Mouse (Mus musculus): ENCODE measurements around the gene Celf1. TPM values are rescaled to one million over a fixed set of nuclear protein-coding genes. Genes with fewer than 3 reads are reported as not detected.
"Not testable (repeated sequence)": the region's sequence is repeated elsewhere in the genome, so short reads cannot be mapped to it uniquely, and the experiment has no call there.

Celf1 gene
- total and polyA plus RNA-seq, 2 experiments from 2014 or later, result 69.5 to 82.5 TPM

GRCm38 (mm10) chr2:91018061-91018788 is 78.0 kb downstream of the Celf1 start:
- Histone ChIP-seq H3K27ac (ENCODE audit: low read depth, low read length) (no peak overlapping the region; the same call in 1 of the 2 replicates), H3K4me3 (ENCODE audit: low read depth, low read length) (no peak overlapping the region), H3K9ac (replicated peaks; ENCODE audit: low read length, poor library complexity, severe bottlenecking) (no peak overlapping the region), H3K4me2 (ENCODE audit: low read depth, low read length, poor library complexity, severe bottlenecking) (no peak overlapping the region), H3K27me3 (ENCODE audit: insufficient read depth, low read length) (no peaks in the 10 kb centered on the region), H3K36me3 (ENCODE audit: insufficient read depth, low read length) (peaks cover 36% of the 10 kb centered on the region), H3K9me3 (ENCODE audit: low read length) (no peaks in the 10 kb centered on the region), H3K4me1 (ENCODE audit: insufficient read depth, low read length) (no peaks in the 10 kb centered on the region)
- peak; percentile 34; the same call in 1 of the 2 replicates for TF ChIP-seq CTCF (IDR thresholded peaks at IDR 0.05)
- DNase-seq (ENCODE audit: low spot score) (peak; percentile 32), ATAC-seq (ENCODE audit: low FRiP score) (no peak)
- 85% methylated on average over 8 of the region's 8 CpGs for WGBS

DNA sequence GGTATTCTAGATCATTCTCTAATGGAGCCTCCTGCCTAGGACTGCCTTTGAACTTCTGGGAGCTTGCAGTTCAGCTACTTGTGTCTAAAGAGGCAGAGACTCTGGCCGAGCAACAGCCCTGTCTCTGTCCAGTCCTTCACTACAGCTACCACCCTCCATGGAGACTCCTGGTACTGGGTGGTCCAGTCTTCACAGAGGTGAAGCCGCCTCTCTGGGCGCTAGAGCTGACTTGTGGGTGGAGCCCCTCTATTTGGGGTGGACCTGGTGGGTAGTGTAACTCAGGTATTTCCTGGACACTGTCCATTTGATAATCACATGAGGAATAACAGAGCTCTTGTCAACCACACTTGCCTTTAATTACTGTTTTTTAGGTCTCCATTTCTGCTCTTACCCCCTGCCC is 79.7 kb downstream of the Celf1 start:
- no peak for ATAC-seq (ENCODE audit: low FRiP score)
- no peak for DNase-seq (ENCODE audit: low spot score)
- Histone ChIP-seq H3K4me3 (ENCODE audit: low read depth, low read length) (no peak overlapping the region), H3K36me3 (ENCODE audit: insufficient read depth, low read length) (peaks cover 20% of the 10 kb centered on the region), H3K4me2 (ENCODE audit: low read depth, low read length, poor library complexity, severe bottlenecking) (no peak overlapping the region), H3K9me3 (ENCODE audit: low read length) (no peaks in the 10 kb centered on the region), H3K27ac (ENCODE audit: low read depth, low read length) (no peak overlapping the region), H3K4me1 (ENCODE audit: insufficient read depth, low read length) (no peaks in the 10 kb centered on the region), H3K27me3 (ENCODE audit: insufficient read depth, low read length) (no peaks in the 10 kb centered on the region), H3K9ac (replicated peaks; ENCODE audit: low read length, poor library complexity, severe bottlenecking) (no peak overlapping the region)
- 91% methylated on average over 3 of the region's 3 CpGs for WGBS
- no peak for TF ChIP-seq CTCF (IDR thresholded peaks at IDR 0.05)

DNA sequence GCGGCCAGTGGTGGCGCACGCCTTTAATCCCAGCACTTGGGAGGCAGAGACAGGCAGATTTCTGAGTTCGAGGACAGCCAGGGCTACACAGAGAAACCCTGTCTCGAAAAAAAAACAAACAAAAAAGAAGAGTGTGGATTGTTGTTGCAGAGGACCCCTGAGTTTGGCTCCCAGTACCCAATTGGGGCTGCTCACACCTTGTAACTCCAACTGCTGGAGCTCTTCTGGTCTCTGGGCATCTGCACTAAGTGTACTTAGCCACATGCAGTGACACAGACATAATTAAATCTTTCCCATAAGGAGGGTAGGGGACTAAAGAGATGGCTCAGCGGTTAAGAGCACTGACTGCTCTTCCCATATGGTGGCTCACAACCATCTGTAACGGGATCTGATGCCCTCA is 82.1 kb downstream of the Celf1 start:
- not testable (repeated sequence) for H3K9ac ChIP-seq (replicated peaks; ENCODE audit: low read length, poor library complexity, severe bottlenecking); H3K4me3 ChIP-seq (ENCODE audit: low read depth, low read length); DNase-seq (ENCODE audit: low spot score); H3K27me3 ChIP-seq (ENCODE audit: insufficient read depth, low read length); H3K27ac ChIP-seq (ENCODE audit: low read depth, low read length); ATAC-seq (ENCODE audit: low FRiP score); H3K4me1 ChIP-seq (ENCODE audit: insufficient read depth, low read length); H3K4me2 ChIP-seq (ENCODE audit: low read depth, low read length, poor library complexity, severe bottlenecking); H3K9me3 ChIP-seq (ENCODE audit: low read length)
- H3K36me3 ChIP-seq (ENCODE audit: insufficient read depth, low read length), result peaks cover 12% of the 10 kb centered on the region
- WGBS, result 96% methylated on average over 7 of the region's 7 CpGs

DNA sequence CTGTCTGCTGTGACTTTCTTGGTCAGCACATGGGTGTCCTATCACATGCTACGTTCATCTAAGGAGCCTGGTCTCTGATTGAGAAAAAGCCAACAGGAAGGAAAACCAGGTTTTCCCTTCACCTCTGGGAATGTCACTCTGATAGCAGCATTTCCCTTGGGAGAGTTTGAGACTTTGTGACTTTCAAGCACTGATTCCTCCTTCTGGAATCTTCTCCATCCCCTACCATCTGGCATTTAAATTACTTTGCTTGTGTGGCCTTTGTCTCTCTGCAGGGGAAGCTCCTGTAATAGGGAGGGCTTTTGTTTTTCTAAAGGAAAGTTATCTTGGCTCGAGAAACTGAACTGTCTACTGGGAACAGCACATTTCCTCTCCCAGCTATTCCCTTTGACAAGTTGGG is 82.9 kb downstream of the Celf1 start:
- Histone ChIP-seq H3K36me3 (ENCODE audit: insufficient read depth, low read length) (peaks cover 7% of the 10 kb centered on the region), H3K9ac (replicated peaks; ENCODE audit: low read length, poor library complexity, severe bottlenecking) (no peak overlapping the region), H3K4me3 (ENCODE audit: low read depth, low read length) (no peak overlapping the region), H3K27me3 (ENCODE audit: insufficient read depth, low read length) (no peaks in the 10 kb centered on the region), H3K9me3 (ENCODE audit: low read length) (no peaks in the 10 kb centered on the region), H3K4me1 (ENCODE audit: insufficient read depth, low read length) (no peaks in the 10 kb centered on the region), H3K4me2 (ENCODE audit: low read depth, low read length, poor library complexity, severe bottlenecking) (no peak overlapping the region), H3K27ac (ENCODE audit: low read depth, low read length) (no peak overlapping the region)
- no peak for DNase-seq (ENCODE audit: low spot score)
- ATAC-seq (ENCODE audit: low FRiP score), result no peak
- no peak for TF ChIP-seq CTCF (IDR thresholded peaks at IDR 0.05)
- WGBS, result 66% methylated on average over 2 of the region's 2 CpGs

- no peaks in the 10 kb centered on the region for H3K27me3 ChIP-seq (ENCODE audit: insufficient read depth, low read length)
- 95% methylated on average over 1 of the region's 1 CpGs for WGBS
- no peaks in the 10 kb centered on the region for H3K4me1 ChIP-seq (ENCODE audit: insufficient read depth, low read length)
- TF ChIP-seq CTCF (IDR thresholded peaks at IDR 0.05), result no peak
- no peak for DNase-seq (ENCODE audit: low spot score)
- H3K9ac ChIP-seq (replicated peaks; ENCODE audit: low read length, poor library complexity, severe bottlenecking), result no peak overlapping the region
- ATAC-seq (ENCODE audit: low FRiP score), result no peak
- no peak overlapping the region for H3K4me2 ChIP-seq (ENCODE audit: low read depth, low read length, poor library complexity, severe bottlenecking)
- H3K9me3 ChIP-seq (ENCODE audit: low read length), result no peaks in the 10 kb centered on the region
- peaks cover 5% of the 10 kb centered on the region for H3K36me3 ChIP-seq (ENCODE audit: insufficient read depth, low read length)
- H3K4me3 ChIP-seq (ENCODE audit: low read depth, low read length), result no peak overlapping the region
- no peak overlapping the region for H3K27ac ChIP-seq (ENCODE audit: low read depth, low read length)
Observed at GRCm38 (mm10) chr2:91023956-91024355, 83.8 kb downstream of the Celf1 start.

- ATAC-seq (ENCODE audit: low FRiP score) (no peak), DNase-seq (ENCODE audit: low spot score) (no peak)
- H3K27ac ChIP-seq (ENCODE audit: low read depth, low read length), result no peak overlapping the region
- H3K4me1 ChIP-seq (ENCODE audit: insufficient read depth, low read length), result no peaks in the 10 kb centered on the region
- H3K4me2 ChIP-seq (ENCODE audit: low read depth, low read length, poor library complexity, severe bottlenecking), result no peak overlapping the region
- no peaks in the 10 kb centered on the region for H3K27me3 ChIP-seq (ENCODE audit: insufficient read depth, low read length)
- H3K9me3 ChIP-seq (ENCODE audit: low read length), result no peaks in the 10 kb centered on the region
- WGBS, result 95% methylated on average over 1 of the region's 1 CpGs
- H3K36me3 ChIP-seq (ENCODE audit: insufficient read depth, low read length), result no peaks in the 10 kb centered on the region; the same call in 1 of the 2 replicates
- H3K4me3 ChIP-seq (ENCODE audit: low read depth, low read length), result no peak overlapping the region
- H3K9ac ChIP-seq (replicated peaks; ENCODE audit: low read length, poor library complexity, severe bottlenecking), result no peak overlapping the region
- TF ChIP-seq CTCF (IDR thresholded peaks at IDR 0.05), result no peak
Observed at GRCm38 (mm10) chr2:91025081-91025516, 84.9 kb downstream of the Celf1 start.
